In genomic region chr5:114134091-114134534, GRCm38 (mm10) we compare ENCODE assay signal across 8 mouse cellular contexts. TPM values are rescaled to one million over a fixed set of nuclear protein-coding genes. Genes with fewer than 3 reads are reported as not detected.
DNase-seq lines count a peak whose midpoint lies in the region; ATAC-seq and TF ChIP-seq lines count a peak whose summit lies in the region.

No protein-coding gene starts in this region.

- ATAC-seq in activated CD4-positive, CD25-positive, alpha-beta regulatory T cell, adult 4 months, result no peak

- peak overlapping the region; percentile 28 for H3K9ac ChIP-seq in liver, adult 2 months (ENCODE audit: low read depth, low read length)

- no peak for TF ChIP-seq POLR2A in liver, adult 2 months (IDR thresholded peaks at IDR 0.05; ENCODE audit: extremely low read depth, insufficient read depth, low read length)
- no peak for TF ChIP-seq POLR2A in small intestine, adult 2 months (IDR thresholded peaks at IDR 0.05; ENCODE audit: low read depth, low read length)

- intact Hi-C loops in left cerebral cortex, adult 2 months (cut with DNase I), result loop anchor here (2.0 to 5.0 kb wide), 2 partner anchors 82 to 173 kb away; no protein-coding TSS in a partner anchor
- intact Hi-C loops in left cerebral cortex, postnatal 25 days (cut with DNase I), result loop anchor here (10.0 kb wide), 1 partner anchor 171 kb away; no protein-coding TSS in a partner anchor

- H3K27me3 ChIP-seq in heart, embryonic 10.5 days (ENCODE audit: insufficient read depth, poor library complexity, severe bottlenecking), result no peaks in the 10 kb centered on the region
- H3K27me3 ChIP-seq in liver, adult 2 months (ENCODE audit: control insufficient read depth, insufficient read depth, low read length), result no peaks in the 10 kb centered on the region
- H3K27me3 ChIP-seq in small intestine, adult 2 months (ENCODE audit: control insufficient read depth, insufficient read depth, low read length), result no peaks in the 10 kb centered on the region

- 35% methylated on average over 6 of the region's 6 CpGs for WGBS in heart, embryonic 10.5 days
- WGBS in liver, adult 2 months, result 18% methylated on average over 6 of the region's 6 CpGs
- 22% methylated on average over 6 of the region's 6 CpGs for WGBS in small intestine, adult 2 months

- peak; percentile 68 for TF ChIP-seq CTCF in left cerebral cortex, adult 2 months (IDR thresholded peaks at IDR 0.05)
- TF ChIP-seq CTCF in liver, adult 2 months (IDR thresholded peaks at IDR 0.05; ENCODE audit: low read depth, low read length), result peak; percentile 90
- TF ChIP-seq CTCF in small intestine, adult 2 months (IDR thresholded peaks at IDR 0.05; ENCODE audit: extremely low read depth, insufficient read length, insufficient replicate concordance, low read depth, low read length), result peak; percentile 66; the same call in 1 of the 2 replicates

- peaks cover 47% of the 10 kb centered on the region for H3K36me3 ChIP-seq in heart, embryonic 10.5 days
- H3K36me3 ChIP-seq in liver, adult 2 months (ENCODE audit: control insufficient read depth, insufficient read depth, low read length), result no peaks in the 10 kb centered on the region
- peaks cover 3% of the 10 kb centered on the region; the same call in 1 of the 2 replicates for H3K36me3 ChIP-seq in small intestine, adult 2 months (ENCODE audit: control insufficient read depth, insufficient read depth, low read length)

- H3K9me3 ChIP-seq in heart, embryonic 10.5 days, result no peaks in the 10 kb centered on the region

- DNase-seq in left cerebral cortex, adult 2 months (ENCODE audit: extremely low spot score in 1 of 2, low spot score in 2 of 2), result no peak
- no peak for DNase-seq in left cerebral cortex, postnatal 25 days (ENCODE audit: low spot score in 2 of 2)
- DNase-seq in MN1 (ENCODE audit: low spot score), result peak; percentile 73
- DNase-seq in cerebellum, postnatal 10 days, result peak; percentile 76 to 82
- DNase-seq in heart, embryonic 10.5 days (ENCODE audit: low spot score), result peak; percentile 82
- peak; percentile 90 for DNase-seq in liver, adult 2 months (ENCODE audit: extremely low read depth, low read depth, low spot score)

- peaks cover 64% of the 10 kb centered on the region for H3K4me1 ChIP-seq in heart, embryonic 10.5 days
- H3K4me1 ChIP-seq in liver, adult 2 months (ENCODE audit: control insufficient read depth, insufficient read depth, low read length), result peaks cover 18% of the 10 kb centered on the region
- H3K4me1 ChIP-seq in small intestine, adult 2 months (ENCODE audit: control insufficient read depth, insufficient read depth, insufficient read length, low read length), result peaks cover 23% of the 10 kb centered on the region

- H3K79me2 ChIP-seq in liver, adult 2 months (ENCODE audit: control insufficient read depth, insufficient read depth, low read length), result no peaks in the 10 kb centered on the region

- H3K4me3 ChIP-seq in left cerebral cortex, adult 2 months, result no peak overlapping the region
- no peak overlapping the region for H3K4me3 ChIP-seq in heart, embryonic 10.5 days
- no peak overlapping the region for H3K4me3 ChIP-seq in liver, adult 2 months (ENCODE audit: insufficient read depth, low read depth, low read length)
- H3K4me3 ChIP-seq in small intestine, adult 2 months (ENCODE audit: low read depth, low read length), result no peak overlapping the region

- no peak overlapping the region for H3K27ac ChIP-seq in left cerebral cortex, adult 2 months
- H3K27ac ChIP-seq in heart, embryonic 10.5 days, result peak overlapping the region; percentile 78
- H3K27ac ChIP-seq in liver, adult 2 months (replicated peaks; ENCODE audit: insufficient read depth, low read depth, low read length), result peak overlapping the region; percentile 84; the same call in 1 of the 2 replicates
- H3K27ac ChIP-seq in small intestine, adult 2 months (ENCODE audit: insufficient read depth, low read depth, low read length), result no peak overlapping the region

RNA-seq across cellular contexts. Expression of gene Ung, which starts 3.9 kb away (rescaled TPM):
- total RNA-seq in left cerebral cortex, adult 2 months (2021), result 1 to 10 TPM; 2.6 to 3.1 TPM
- 1 to 10 TPM; 3.4 to 4.9 TPM for total RNA-seq in left cerebral cortex, postnatal 25 days (2021)
- polyA plus RNA-seq in heart, embryonic 10.5 days (2016; fragmentation: Nextera tagmentation; extraction: Ambion mirVana), result 68.1 and 70.9 TPM in 2 replicates
- total RNA-seq in liver, adult 2 months (2014; rRNA removed), result 2.4 and 4.6 TPM in 2 replicates
- polyA plus RNA-seq in liver, adult 2 months (2012; rRNA removed), result 5.0 and 5.3 TPM in 2 replicates
- polyA plus RNA-seq in small intestine, adult 2 months (2012; rRNA removed), result 4.8 and 6.7 TPM in 2 replicates
- 1 to 10 TPM; 6.5 to 9.0 TPM for polyA plus RNA-seq in activated CD4-positive, CD25-positive, alpha-beta regulatory T cell, adult 4 months (2017; shearing (Covaris generic))

RNA-seq across cellular contexts. Expression of gene Alkbh2, which starts 6.1 kb away (rescaled TPM):
- total RNA-seq in left cerebral cortex, adult 2 months (2021), result 1 to 10 TPM; 5.9 to 7.2 TPM
- total RNA-seq in left cerebral cortex, postnatal 25 days (2021), result 1 to 10 TPM; 5.2 to 5.4 TPM
- polyA plus RNA-seq in heart, embryonic 10.5 days (2016; fragmentation: Nextera tagmentation; extraction: Ambion mirVana), result 13.0 and 13.2 TPM in 2 replicates
- total RNA-seq in liver, adult 2 months (2014; rRNA removed), result 3.1 and 5.1 TPM in 2 replicates
- polyA plus RNA-seq in liver, adult 2 months (2012; rRNA removed), result 7.0 and 10.1 TPM in 2 replicates
- polyA plus RNA-seq in small intestine, adult 2 months (2012; rRNA removed), result 3.1 and 6.6 TPM in 2 replicates
- 1 to 10 TPM; 2.8 to 5.1 TPM for polyA plus RNA-seq in activated CD4-positive, CD25-positive, alpha-beta regulatory T cell, adult 4 months (2017; shearing (Covaris generic))

RNA-seq across cellular contexts. Expression of gene Acacb, which starts 12.2 kb away (rescaled TPM):
- total RNA-seq in left cerebral cortex, adult 2 months (2021), result 1 to 10 TPM; 4.4 to 5.3 TPM
- total RNA-seq in left cerebral cortex, postnatal 25 days (2021), result 1 to 10 TPM; 4.0 to 4.7 TPM
- polyA plus RNA-seq in heart, embryonic 10.5 days (2016; fragmentation: Nextera tagmentation; extraction: Ambion mirVana), result 5.8 and 11.7 TPM in 2 replicates
- 26.8 and 39.4 TPM in 2 replicates for total RNA-seq in liver, adult 2 months (2014; rRNA removed)
- 27.9 and 45.8 TPM in 2 replicates for polyA plus RNA-seq in liver, adult 2 months (2012; rRNA removed)
- polyA plus RNA-seq in small intestine, adult 2 months (2012; rRNA removed), result 3.1 and 5.9 TPM in 2 replicates
- 1 to 10 TPM in 1 of 2 experiments, under 1 TPM in 1; 0.95 to 3.1 TPM for polyA plus RNA-seq in activated CD4-positive, CD25-positive, alpha-beta regulatory T cell, adult 4 months (2017; shearing (Covaris generic))

RNA-seq across cellular contexts. Expression of gene Svop, which starts 42.7 kb away (rescaled TPM):
- 100 to 1,000 TPM; 172 to 190 TPM for total RNA-seq in left cerebral cortex, adult 2 months (2021)
- 100 to 1,000 TPM; 187 to 192 TPM for total RNA-seq in left cerebral cortex, postnatal 25 days (2021)
- 0.23 and 0.46 TPM in 2 replicates for polyA plus RNA-seq in heart, embryonic 10.5 days (2016; fragmentation: Nextera tagmentation; extraction: Ambion mirVana)
- total RNA-seq in liver, adult 2 months (2014; rRNA removed), result 0.07 TPM in 1 of 2 replicates, not detected in the other
- not detected in 2 replicates for polyA plus RNA-seq in liver, adult 2 months (2012; rRNA removed)
- 0.15 and 0.42 TPM in 2 replicates for polyA plus RNA-seq in small intestine, adult 2 months (2012; rRNA removed)
- not detected for polyA plus RNA-seq in activated CD4-positive, CD25-positive, alpha-beta regulatory T cell, adult 4 months (2017; shearing (Covaris generic))

Comparison
In these comparisons a context has a peak if more than half of its experiments do, and no peak if none do; other contexts are left out.
1. DNase-seq: peak in MN1 (single experiment), cerebellum, postnatal 10 days (2 of 2), heart, embryonic 10.5 days (single experiment) and liver, adult 2 months (single experiment); none in left cerebral cortex, adult 2 months (0 of 2) and left cerebral cortex, postnatal 25 days (0 of 2).
2. H3K27ac ChIP-seq: peak in heart, embryonic 10.5 days (single experiment) and liver, adult 2 months (single experiment); none in left cerebral cortex, adult 2 months (single experiment) and small intestine, adult 2 months (single experiment).
3. Peak in every context shown above with its lines, with median percentiles within 50 percentile points of each other: CTCF ChIP-seq.